Mouse (Mus musculus) induced T-regulatory cell, adult 2 months (primary cell): Measurements from ENCODE around the gene Osbpl2.

Experiments
- DNase-seq: peaks from one replicate; pipeline ENCODE4 v3.0.0-alpha.2; 2012; ENCODE audit warnings: low read depth

Osbpl2 gene

DNA sequence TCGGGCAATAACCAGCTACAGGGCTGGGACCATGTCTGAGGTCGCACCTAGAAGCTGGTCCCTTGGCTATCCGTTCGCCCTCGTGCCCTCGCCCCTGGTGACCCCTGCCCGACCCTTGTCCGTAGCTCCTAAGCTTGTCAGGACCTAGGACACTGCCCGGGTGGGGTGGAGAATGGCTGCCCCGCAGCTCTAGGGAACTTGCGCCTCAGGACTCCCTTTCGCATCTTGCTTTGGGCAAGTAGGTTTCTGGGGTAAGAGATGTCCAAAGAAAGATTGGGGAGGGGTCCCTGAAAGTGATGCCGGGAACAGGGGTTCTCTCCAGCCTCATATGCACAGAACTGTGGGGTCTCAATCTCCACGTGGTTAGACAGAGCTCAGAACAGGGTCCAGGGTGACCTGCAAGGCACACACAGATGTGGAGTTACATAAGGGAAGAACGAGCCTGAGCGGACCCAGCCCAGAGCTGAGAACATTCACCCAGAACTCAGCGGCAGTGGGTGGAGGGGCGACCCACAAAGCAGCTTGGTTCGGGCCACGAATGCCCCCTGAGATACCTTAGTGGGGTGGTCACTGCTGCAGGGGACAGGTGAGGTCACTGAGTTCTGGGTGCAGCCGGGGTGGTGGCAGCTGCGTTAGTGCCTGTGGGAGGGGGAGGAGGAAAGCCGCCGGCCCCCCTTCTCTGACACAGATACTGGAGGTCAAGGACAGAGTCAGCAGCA lies 14.3 kb upstream of the Osbpl2 start:
- DNase-seq, result no peak

- DNase-seq, result no peak
Measured at GRCm38 (mm10) chr2:180105441-180106190, 13.5 kb upstream of the Osbpl2 start.

- peak; percentile 42 for DNase-seq
Measured at GRCm38 (mm10) chr2:180107081-180107480, 12.0 kb upstream of the Osbpl2 start.

DNA sequence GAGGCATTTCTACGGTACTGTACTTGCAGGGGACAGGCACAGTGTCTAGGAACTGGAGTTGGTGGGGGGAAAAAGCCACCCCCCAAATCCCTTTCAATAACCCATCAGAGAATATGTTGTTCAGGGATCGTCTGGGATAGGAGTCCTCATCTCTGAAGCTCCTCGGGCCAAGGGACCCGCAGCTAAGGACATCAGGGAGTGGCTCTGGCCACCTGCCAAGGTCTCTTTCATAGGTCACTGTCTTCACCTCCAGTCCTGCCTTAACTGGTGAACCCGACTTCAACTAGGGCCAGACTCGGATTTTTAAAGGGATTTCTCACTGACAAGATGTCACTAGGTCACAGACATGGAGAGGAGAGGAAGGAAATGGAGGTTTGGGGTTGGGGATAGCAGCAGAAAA lies 10.8 kb upstream of the Osbpl2 start:
- DNase-seq, result no peak

GRCm38 (mm10) chr2:180113909-180114890 lies 4.9 kb upstream of the Osbpl2 start:
- no peak for DNase-seq

DNA sequence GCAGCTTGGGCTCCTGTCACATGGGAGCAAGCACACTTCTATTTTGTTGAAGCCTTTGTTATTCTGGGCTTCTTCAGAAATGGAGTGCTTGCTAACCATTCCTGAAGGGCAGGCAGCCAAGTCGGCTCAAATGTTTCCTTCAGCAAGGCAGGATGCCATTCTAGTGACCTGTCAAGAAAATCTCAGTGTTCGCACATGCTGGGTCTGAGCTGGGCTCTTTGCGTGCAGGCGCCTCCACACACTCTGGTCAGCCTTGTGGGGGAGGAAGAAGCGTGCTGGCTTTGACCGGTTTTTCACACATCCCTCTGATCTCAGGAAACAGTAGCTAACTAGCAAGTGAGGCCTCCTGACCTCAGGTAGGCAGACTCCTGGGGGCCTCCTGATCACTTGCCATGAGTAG lies 3.8 kb upstream of the Osbpl2 start:
- no peak for DNase-seq

- no peak for DNase-seq
Measured at GRCm38 (mm10) chr2:180116081-180116493, 3.0 kb upstream of the Osbpl2 start.

GRCm38 (mm10) chr2:180116741-180117484 lies 2.2 kb upstream of the Osbpl2 start:
- no peak for DNase-seq

GRCm38 (mm10) chr2:180117485-180118194 lies 1.5 kb upstream of the Osbpl2 start:
- DNase-seq, result peak; percentile 61

DNA sequence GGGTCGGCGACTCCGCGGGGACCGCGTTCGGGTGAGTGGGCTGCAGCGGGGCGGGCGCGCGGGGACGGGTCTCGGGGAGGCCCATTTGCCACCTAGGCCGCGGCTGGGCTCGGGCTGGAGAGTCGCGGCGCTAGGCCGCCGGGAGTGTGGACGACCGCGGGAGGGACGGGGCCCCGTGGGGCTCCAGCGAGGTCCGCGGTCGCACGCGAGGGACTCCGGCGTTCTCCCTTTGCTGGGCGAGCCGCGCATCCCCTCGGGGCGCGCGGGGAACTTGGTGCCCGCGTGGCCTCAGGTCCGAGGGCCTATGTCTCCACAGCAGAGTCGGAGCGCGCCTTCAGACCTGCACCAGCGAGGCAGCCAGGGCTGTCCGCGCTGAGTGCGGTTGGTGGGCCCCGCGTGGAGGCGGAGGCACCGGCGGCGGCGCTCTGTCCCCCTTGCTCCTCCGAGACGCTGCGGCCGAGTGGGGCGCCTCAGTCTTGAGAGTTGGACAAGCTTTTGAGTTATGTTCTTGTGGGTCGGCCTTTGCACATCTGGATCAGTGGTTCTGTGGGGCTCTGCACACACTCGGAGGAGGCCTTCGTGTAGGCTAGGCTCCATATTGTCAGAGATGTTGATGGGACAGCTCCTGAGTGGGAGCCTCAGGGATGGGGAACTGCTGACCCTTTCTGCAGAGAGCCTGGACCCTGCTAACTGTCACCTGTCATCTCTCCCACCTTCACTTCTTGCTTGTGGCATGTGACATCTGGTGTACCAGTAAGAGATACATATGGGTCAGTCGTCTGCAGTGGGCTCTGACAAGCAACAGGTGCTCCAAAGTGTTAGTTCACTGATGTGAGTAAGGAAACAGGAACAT lies 559 bp downstream of the Osbpl2 start:
- DNase-seq, result no peak

DNA sequence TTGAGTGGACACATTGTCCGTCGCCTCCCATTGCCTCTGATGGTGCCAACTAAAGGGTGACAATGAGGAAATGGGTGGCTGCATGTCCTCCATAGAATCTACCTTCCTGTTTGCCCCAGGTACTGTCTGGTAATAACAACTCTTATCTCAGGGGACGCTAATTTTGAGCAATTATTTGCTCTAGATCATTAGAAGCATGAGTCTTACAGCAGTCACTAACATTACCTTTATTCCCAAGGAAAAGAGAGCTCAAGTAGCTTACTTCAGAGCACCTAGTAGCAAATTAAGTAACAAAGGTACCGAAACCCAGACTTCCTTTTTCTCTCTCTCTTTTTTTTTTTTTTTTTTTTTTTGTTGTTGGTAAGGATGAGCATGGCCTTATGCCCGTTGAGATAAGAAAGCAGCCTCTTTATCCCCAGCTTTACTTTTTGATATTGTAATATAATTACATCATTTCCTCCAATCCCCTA lies 1.2 kb downstream of the Osbpl2 start:
- DNase-seq, result peak; percentile 47

GRCm38 (mm10) chr2:180124192-180124591 lies 5.1 kb downstream of the Osbpl2 start:
- DNase-seq, result peak; percentile 46

DNA sequence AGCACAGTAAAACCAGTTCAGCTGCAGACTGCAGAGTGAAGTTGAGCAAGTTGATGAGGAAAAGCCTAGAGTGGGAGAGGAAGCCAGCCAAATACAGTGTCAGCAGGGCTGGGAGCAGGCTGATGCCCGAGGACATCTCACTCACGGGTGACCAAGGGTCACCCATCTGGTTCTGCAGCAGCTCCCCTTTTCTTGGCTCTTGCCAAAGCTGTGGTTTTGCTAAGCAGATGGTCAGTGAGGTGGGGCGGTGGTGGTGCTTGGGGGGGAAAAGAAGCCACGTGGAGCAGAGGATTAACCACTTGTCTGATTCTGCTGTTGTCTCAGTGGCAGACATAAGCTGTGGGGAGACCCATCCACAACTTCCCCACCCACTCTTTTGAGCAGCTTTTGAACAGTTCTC lies 7.1 kb downstream of the Osbpl2 start:
- no peak for DNase-seq

- no peak for DNase-seq
Measured at GRCm38 (mm10) chr2:180127675-180128074, 8.6 kb downstream of the Osbpl2 start.

GRCm38 (mm10) chr2:180133231-180133630 lies 14.1 kb downstream of the Osbpl2 start:
- no peak for DNase-seq

- no peak for DNase-seq
Measured at GRCm38 (mm10) chr2:180133911-180134310, 14.8 kb downstream of the Osbpl2 start.

DNA sequence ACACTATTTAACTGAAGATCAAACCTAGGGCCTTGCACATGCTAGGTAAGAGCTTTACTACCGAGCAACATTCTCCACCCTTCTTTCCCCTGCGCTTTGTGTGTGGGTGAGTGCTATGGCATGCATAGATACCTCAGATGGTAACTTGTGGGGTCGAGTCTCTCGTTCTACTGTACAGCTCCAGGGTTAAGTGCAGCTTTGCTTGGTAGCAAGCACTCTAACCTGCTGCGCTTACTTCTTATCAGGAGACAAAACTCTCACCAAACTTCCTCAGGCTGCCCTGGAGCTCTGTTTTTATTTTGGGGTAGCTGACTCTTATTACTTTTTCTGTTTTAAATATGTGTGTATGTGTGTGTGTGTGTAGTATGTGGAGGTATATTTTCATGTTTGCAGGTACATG lies 16.3 kb downstream of the Osbpl2 start:
- DNase-seq, result no peak

DNA sequence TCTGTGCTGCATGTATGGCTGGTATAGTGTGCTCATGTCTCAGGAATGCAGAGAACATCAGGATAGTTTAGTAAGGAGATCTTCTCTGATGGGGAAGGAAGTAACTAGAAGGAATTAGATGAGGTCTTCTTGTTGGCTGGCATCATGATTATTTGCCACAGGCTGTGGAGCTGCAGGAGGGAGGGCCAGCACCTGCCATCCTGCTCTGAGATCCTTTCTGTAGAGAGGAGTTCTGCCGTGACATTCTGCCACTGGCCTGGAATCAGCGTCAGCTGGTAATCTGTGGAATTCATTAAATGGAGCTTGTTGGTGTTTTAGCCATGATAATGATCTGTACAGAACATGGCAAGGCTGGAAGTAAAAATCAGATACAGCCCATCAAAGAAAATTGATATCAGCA lies 27.0 kb downstream of the Osbpl2 start:
- no peak for DNase-seq

DNA sequence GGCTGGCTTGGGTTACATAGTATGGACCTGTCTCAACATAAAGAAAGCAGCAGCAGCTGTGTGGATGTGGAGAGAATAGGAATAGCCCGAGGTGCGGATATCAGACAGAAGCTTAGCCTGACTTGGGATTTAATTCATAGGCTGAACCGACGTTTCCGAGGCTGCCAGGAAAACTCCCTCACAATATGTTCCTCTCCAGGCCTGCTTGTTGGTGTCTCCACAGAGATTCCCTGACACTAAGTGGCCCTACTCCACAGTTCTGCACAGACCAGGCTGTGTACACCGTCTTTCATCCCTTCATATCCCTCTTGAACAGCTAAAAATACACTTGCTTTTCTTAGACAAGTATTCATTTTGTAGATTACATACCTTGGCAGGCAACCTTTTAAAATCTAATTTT lies 28.3 kb downstream of the Osbpl2 start:
- DNase-seq, result no peak

DNA sequence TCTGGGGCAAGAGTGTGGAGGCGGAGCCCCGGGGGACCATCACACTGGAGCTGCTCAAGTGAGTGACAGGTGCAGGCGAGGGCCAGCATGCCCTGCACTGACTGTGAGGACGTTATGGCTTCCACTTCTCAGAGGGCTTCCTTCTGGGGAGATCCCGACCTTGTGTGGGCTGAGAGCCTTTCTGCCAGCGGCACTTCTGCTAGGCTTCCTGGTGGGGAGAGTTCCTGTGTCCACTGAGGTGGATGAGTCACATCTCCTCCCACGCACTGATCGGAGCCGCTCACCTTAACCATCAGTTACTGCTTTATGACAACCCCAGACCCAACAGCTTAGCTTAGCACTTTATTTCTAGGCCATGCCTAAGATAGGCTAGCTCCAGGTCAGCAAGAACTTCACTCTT lies 29.4 kb downstream of the Osbpl2 start:
- DNase-seq, result no peak
